Mouse (Mus musculus): ENCODE measurements around the gene Pfkm. TPM values are rescaled to one million over a fixed set of nuclear protein-coding genes. Genes with fewer than 3 reads are reported as not detected.

Pfkm gene
- polyA plus RNA-seq, 1 experiment, result 391 TPM

GRCm38 (mm10) chr15:98173821-98174220, 81.4 kb downstream of the Pfkm start:
- Histone ChIP-seq H3K4me3 (ENCODE audit: insufficient read depth, low read length) (no peak overlapping the region), H3K27ac (ENCODE audit: insufficient read depth, low read length) (no peak overlapping the region), H3K4me1 (ENCODE audit: control insufficient read depth, insufficient read depth, low read length) (peaks cover 2% of the 10 kb centered on the region; the same call in 1 of the 2 replicates)
- TF ChIP-seq POLR2A (IDR thresholded peaks at IDR 0.05; ENCODE audit: extremely low read depth, insufficient read depth, low read length) (no peak), CTCF (IDR thresholded peaks at IDR 0.05; ENCODE audit: extremely low read depth, insufficient read depth, low read length) (peak; percentile 38; the same call in 1 of the 2 replicates)

- Histone ChIP-seq H3K4me1 (ENCODE audit: control insufficient read depth, insufficient read depth, low read length) (peaks cover 3% of the 10 kb centered on the region; the same call in 1 of the 2 replicates), H3K27ac (ENCODE audit: insufficient read depth, low read length) (no peak overlapping the region), H3K4me3 (ENCODE audit: insufficient read depth, low read length) (no peak overlapping the region)
- TF ChIP-seq CTCF (IDR thresholded peaks at IDR 0.05; ENCODE audit: extremely low read depth, insufficient read depth, low read length) (no peak), POLR2A (IDR thresholded peaks at IDR 0.05; ENCODE audit: extremely low read depth, insufficient read depth, low read length) (no peak)
Measured at GRCm38 (mm10) chr15:98177320-98177719, 84.9 kb downstream of the Pfkm start.

DNA sequence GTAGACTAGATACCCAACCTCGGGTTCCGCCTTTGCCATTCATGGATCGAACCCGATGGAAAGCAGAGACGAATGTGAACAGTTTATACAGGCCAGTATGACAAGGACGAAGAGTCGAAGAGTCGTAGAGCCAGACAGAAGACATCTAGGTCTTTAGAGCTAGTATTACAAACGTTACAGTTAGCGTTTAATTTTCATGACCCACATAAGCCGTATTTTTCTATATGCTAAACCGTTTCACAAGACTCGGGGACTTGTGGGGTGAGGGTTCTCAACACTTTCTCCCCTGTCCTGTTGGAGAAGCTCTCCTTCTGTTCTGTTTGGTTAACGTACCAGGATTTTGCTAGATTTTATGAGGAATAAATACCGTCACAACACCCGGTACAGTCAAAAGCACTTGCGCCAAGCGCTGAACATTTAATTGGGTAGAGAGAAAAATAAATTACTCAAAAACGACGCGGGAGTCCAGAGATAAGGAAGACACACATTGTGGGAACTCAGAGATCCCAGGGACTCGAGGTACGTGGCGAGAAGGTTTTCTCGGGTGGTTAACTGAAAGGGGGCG, 88.3 kb downstream of the Pfkm start:
- TF ChIP-seq CTCF (IDR thresholded peaks at IDR 0.05; ENCODE audit: extremely low read depth, insufficient read depth, low read length) (no peak), POLR2A (IDR thresholded peaks at IDR 0.05; ENCODE audit: extremely low read depth, insufficient read depth, low read length) (no peak)
- peak overlapping the region; percentile 75 for H3K27ac ChIP-seq (ENCODE audit: insufficient read depth, low read length)
- H3K4me1 ChIP-seq (ENCODE audit: control insufficient read depth, insufficient read depth, low read length), result peaks cover 2% of the 10 kb centered on the region; the same call in 1 of the 2 replicates
- peak overlapping the region; percentile 43 for H3K4me3 ChIP-seq (ENCODE audit: insufficient read depth, low read length)

DNA sequence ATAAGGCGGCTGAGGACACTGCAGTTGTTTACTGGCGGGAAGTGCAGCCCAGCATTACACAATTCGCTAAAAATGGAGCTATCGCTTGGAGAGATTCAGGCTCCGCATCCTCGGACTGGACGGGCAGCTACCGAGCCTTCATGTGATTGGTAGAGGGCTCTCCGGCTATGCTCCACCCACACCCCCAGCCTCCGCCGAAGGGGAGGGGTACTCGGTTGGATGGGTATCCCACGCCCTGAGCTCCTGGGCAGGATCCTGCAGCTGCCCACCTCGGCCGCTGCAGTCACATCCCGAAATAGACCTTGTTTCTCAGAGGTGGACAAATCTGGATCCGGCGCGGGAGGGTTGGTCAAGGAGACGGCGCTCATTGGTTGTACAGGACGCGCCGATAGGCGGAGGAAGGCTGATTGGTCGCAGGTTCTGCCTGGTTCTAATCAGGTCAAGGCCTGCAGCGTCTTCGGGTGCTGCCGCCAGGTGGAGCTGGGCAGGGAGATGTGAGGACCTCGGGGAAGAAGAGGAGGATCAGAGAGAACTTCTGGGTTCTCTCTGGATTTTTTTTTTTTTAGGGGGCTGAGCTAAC, 88.8 kb downstream of the Pfkm start:
- TF ChIP-seq CTCF (IDR thresholded peaks at IDR 0.05; ENCODE audit: extremely low read depth, insufficient read depth, low read length) (peak; percentile 65), POLR2A (IDR thresholded peaks at IDR 0.05; ENCODE audit: extremely low read depth, insufficient read depth, low read length) (peak; percentile 58)
- Histone ChIP-seq H3K27ac (ENCODE audit: insufficient read depth, low read length) (peak overlapping the region; percentile 75), H3K4me3 (ENCODE audit: insufficient read depth, low read length) (peak overlapping the region; percentile 43), H3K4me1 (ENCODE audit: control insufficient read depth, insufficient read depth, low read length) (peaks cover 2% of the 10 kb centered on the region; the same call in 1 of the 2 replicates)

Other genes with a start within 250 kb of the Pfkm start
- gene Hdac7, start 248.1 kb upstream of the Pfkm start, polyA plus RNA-seq (2012; rRNA removed), result 64.7 and 73.9 TPM in 2 replicates
- 0.17 and 0.25 TPM in 2 replicates for gene Vdr, start 182.0 kb upstream of the Pfkm start, polyA plus RNA-seq (2012; rRNA removed)
- gene Tmem106c, start 128.4 kb upstream of the Pfkm start, polyA plus RNA-seq (2012; rRNA removed), result 58.3 and 63.6 TPM in 2 replicates
- gene Col2a1, start 87.9 kb upstream of the Pfkm start, polyA plus RNA-seq (2012; rRNA removed), result 0.87 and 1.1 TPM in 2 replicates
- 10.3 and 10.6 TPM in 2 replicates for gene Senp1, start 1.2 kb downstream of the Pfkm start, polyA plus RNA-seq (2012; rRNA removed)
- 66.5 and 69.5 TPM in 2 replicates for gene Asb8, start 73.0 kb downstream of the Pfkm start, polyA plus RNA-seq (2012; rRNA removed)
- 22.6 and 23.0 TPM in 2 replicates for gene Ccdc184, start 74.6 kb downstream of the Pfkm start, polyA plus RNA-seq (2012; rRNA removed)
- gene Olfr288, start 103.0 kb downstream of the Pfkm start, polyA plus RNA-seq (2012; rRNA removed), result 0.42 and 0.46 TPM in 2 replicates
- 0.25 TPM in 1 of 2 replicates, not detected in the other for gene Gm44579, start 128.4 kb downstream of the Pfkm start, polyA plus RNA-seq (2012; rRNA removed)
- 16.8 and 18.2 TPM in 2 replicates for gene Olfr287, start 128.5 kb downstream of the Pfkm start, polyA plus RNA-seq (2012; rRNA removed)
- not detected in 2 replicates for gene Olfr286, start 141.9 kb downstream of the Pfkm start, polyA plus RNA-seq (2012; rRNA removed)
- not detected in 2 replicates for gene H1fnt, start 164.7 kb downstream of the Pfkm start, polyA plus RNA-seq (2012; rRNA removed)
- gene Zfp641, start 203.6 kb downstream of the Pfkm start, polyA plus RNA-seq (2012; rRNA removed), result 10.3 and 12.2 TPM in 2 replicates
- gene Olfr285, start 224.8 kb downstream of the Pfkm start, polyA plus RNA-seq (2012; rRNA removed), result not detected in 2 replicates
- gene Olfr284, start 248.4 kb downstream of the Pfkm start, polyA plus RNA-seq (2012; rRNA removed), result not detected in 2 replicates

Data from cortical plate, adult 2 months (tissue).